Mouse (Mus musculus) cerebellum, adult 2 months (tissue): ENCODE measurements at regions not wholly inside any gene's neighbourhood (a gene's known extent, or its start where the extent isn't known, plus 50 kb on each side); places are given as distances from the start of the nearest gene placed in this dataset.

Experiments used
- CTCF ChIP-seq: fragments of 200-500 bp; IDR thresholded peaks from 2 replicates; pipeline ENCODE4 v1.5.1; 2011; ENCODE audit warnings: low read depth, mild to moderate bottlenecking, control low read depth, low read length, moderate library complexity, borderline replicate concordance; ENCODE audit not compliant: insufficient read depth
- POLR2A ChIP-seq: fragments of 200-500 bp; IDR thresholded peaks from 2 replicates; pipeline ENCODE4 v1.6.1; 2011; ENCODE audit warnings: low read length, control low read depth, borderline replicate concordance; ENCODE audit not compliant: insufficient read depth

DNA sequence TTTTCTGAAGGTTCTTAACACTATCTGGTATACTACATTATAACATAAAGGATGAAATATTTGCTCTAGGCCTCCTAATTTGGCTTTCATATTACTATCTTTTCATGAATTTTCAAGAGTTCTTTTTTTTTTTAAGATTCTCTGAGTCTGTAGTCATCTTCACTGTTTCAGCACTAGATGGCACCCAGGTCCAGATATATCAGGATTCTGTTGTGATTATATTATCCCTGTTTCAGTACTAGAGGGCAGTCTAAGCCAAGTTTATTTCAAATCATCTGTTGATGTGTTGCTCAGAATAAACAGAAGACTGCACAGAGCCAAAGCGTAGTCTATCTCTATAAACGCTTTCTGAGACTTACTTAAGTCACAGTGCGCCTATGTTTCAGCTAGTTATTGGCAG lies 1760.2 kb upstream of the Acvr2a start:
- TF ChIP-seq CTCF (no peak), POLR2A (no peak)
